Mouse (Mus musculus) retina, embryonic 14.5 days (tissue): ENCODE results near the gene Aire.
"Not testable (repeated sequence)": the region's sequence is repeated elsewhere in the genome, so short reads cannot be mapped to it uniquely, and the experiment has no call there.

ENCODE experiments used
- DNase-seq: peaks from one replicate; pipeline ENCODE4 v3.0.0-alpha.2; 2015; ENCODE audit warnings: low spot score

Gene Aire

GRCm38 (mm10) chr10:78049519-78050035, 6.2 kb upstream of the Aire start:
- no peak for DNase-seq

GRCm38 (mm10) chr10:78048061-78048730, 4.8 kb upstream of the Aire start:
- DNase-seq: no peak

DNA sequence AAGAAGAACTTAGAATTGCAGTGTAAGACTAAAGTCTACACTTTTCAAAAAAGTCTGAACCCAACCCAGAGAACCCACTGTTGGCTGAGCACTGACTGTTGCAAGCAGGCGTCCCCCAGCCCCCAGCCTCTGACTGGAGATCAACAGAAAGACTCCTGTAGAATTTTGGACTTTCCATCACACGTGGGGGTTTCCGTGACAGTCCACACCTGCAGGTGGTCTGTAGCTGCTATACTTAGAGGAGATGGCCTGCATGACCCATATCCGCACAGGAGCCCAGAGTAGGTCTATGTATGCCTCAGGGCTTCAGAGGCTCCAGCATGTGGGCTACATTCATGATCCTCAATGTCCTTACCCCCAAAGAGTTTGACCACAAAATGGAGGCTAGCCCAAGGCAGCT, 3.0 kb upstream of the Aire start:
- DNase-seq: no peak

- DNase-seq: no peak
Observed at GRCm38 (mm10) chr10:78044531-78044930, 1.1 kb upstream of the Aire start.

DNA sequence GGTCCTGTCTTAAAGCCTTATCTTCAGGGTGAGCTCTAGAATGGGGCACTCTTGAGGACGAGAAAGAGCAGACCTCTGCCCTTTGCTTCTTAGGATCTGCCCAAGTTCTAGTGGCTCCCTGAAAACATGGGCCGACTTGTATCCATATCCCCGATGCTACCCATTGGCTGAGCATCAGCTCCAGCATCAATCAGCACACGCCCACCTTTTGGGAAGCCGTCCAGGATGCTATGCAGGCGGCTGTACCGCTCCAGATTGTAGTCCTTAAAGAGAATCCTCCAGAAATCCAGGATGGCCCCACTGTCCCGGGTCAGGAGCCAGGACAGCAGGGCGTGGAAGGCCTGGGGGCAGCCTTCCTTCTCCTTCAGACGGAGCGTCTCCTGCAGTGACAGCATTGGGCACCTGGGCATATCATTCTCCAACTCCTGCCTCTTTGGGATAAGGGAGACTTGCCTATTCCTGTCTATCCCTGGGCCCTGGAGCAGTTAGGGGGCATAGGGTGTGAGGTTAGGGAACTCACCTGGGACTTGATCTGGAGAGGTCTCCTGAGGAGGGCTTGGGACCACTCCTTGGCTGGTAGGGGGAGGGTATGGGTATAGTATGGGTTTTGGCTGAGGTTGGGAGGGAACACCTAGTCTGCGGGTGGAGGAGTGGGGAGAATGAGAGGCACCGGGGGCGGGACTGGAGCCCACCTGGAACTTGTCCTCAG, 559 bp downstream of the Aire start:
- no peak for DNase-seq

GRCm38 (mm10) chr10:78042096-78042495, 1.3 kb downstream of the Aire start:
- DNase-seq: no peak

DNA sequence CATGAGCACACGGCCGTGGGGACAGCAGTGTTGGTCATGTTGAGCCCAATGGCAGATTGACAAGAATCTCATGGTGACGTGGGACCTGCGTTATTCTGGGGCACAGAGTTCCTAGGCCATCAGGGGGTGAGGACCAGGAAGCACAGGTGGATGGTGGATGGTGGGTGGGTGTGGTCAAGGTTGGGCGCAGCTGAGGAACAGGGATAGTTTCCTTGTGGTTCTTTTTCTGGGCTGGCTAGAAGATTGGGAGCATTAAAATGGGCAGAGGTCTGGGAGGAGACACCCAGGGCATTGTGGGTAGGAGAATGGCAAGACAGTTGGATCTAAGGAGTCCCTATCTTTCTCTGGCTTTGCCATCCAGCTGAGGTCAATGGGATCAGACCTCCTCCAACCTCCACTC, 1.8 kb downstream of the Aire start, which contains the start of gene Dnmt3l:
TSS of gene Dnmt3l (plus strand) at position 301 of the 400 bp plus-strand sequence.
- no peak for DNase-seq

DNA sequence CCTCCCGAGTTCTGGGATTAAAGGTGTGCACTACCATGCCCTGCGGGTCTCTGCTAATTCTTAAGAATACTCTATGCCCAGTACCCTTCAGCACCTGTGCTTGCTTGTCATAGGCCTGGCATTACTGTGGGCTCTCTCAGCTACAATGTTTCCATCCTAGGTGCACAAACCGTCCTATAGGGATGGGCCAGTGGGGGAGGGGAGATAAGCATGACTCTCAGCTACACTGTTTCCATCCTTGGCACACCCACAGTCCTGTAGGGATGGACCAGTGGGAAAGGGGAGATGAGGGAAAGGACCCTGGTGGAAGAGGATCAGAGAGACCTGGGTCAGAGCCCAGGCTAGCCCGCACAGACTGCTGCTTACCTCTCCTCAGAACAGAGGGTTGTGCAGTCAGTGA, 6.3 kb downstream of the Aire start:
- no peak for DNase-seq

GRCm38 (mm10) chr10:78031987-78032386, 11.4 kb downstream of the Aire start:
- DNase-seq: no peak

GRCm38 (mm10) chr10:78029080-78029479, 14.3 kb downstream of the Aire start:
- DNase-seq: no peak

- DNase-seq: peak; percentile 90
Observed at GRCm38 (mm10) chr10:78028129-78028528, 15.3 kb downstream of the Aire start.

- DNase-seq: not testable (repeated sequence)
Observed at GRCm38 (mm10) chr10:78025453-78025852, 18.0 kb downstream of the Aire start.

DNA sequence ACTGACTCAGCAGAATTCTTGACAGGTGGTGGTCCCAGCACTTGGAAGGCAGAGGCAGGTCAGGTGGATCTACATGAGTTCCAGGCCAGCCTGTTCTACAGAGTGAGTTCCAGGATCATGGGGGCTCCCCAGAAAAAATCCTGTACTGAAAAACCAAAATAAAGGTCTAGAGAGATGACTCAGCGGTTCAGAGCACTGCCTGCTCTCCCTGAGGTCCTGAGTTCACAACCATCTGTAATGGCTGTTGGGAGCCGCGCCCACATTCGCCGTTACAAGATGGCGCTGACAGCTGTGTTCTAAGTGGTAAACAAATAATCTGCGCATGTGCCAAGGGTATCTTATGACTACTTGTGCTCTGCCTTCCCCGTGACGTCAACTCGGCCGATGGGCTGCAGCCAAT, 23.4 kb downstream of the Aire start:
- not testable (repeated sequence) for DNase-seq

- DNase-seq: no peak
Observed at GRCm38 (mm10) chr10:78019291-78019690, 24.1 kb downstream of the Aire start.

DNA sequence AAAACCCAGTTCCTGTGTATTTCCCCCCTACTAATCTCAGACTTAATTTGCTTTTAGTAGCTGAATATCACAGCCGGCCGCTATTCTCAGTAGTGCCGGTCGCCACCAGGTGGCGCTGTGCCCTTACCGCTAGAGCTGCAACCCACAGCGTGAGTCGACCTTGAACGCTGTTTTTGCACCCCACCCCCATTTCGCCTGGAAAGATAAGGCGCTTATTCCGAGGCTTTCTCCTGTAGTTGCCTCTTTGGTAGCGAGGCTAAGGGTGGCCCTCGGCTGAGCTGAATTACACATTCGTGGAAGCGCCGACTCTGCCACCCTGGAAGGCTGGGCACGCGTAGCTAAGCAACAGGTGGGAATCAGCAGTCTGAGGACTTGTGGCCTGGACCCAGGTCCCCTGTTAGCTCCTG, 24.6 kb downstream of the Aire start:
- peak; percentile 94 for DNase-seq

- DNase-seq: no peak
Observed at GRCm38 (mm10) chr10:78016366-78016765, 27.0 kb downstream of the Aire start.

- no peak for DNase-seq
Observed at GRCm38 (mm10) chr10:78015489-78015888, 27.9 kb downstream of the Aire start.

GRCm38 (mm10) chr10:78012661-78013495, 30.5 kb downstream of the Aire start:
- DNase-seq: no peak

- not testable (repeated sequence) for DNase-seq
Observed at GRCm38 (mm10) chr10:78011116-78011515, 32.3 kb downstream of the Aire start.

- no peak for DNase-seq
Observed at GRCm38 (mm10) chr10:78010335-78010734, 33.1 kb downstream of the Aire start.

GRCm38 (mm10) chr10:78009945-78010293, 33.5 kb downstream of the Aire start, which contains the start of gene Pfkl:
Pfkl (minus strand) TSS chr10:78010083.
- DNase-seq: no peak

GRCm38 (mm10) chr10:78009184-78009944, 34.0 kb downstream of the Aire start:
- peak; percentile 93 for DNase-seq
